Mouse (Mus musculus): ENCODE results near the gene Gabarapl1.

GRCm38 (mm10) chr6:129515068-129515467 is 17.9 kb upstream of the Gabarapl1 start:
- TF ChIP-seq EP300 (IDR thresholded peaks at IDR 0.05; ENCODE audit: low read depth) (no peak), CTCF (IDR thresholded peaks at IDR 0.05; ENCODE audit: low read depth) (no peak)

Measured in liver, embryonic 14.5 days (tissue).